Mouse (Mus musculus): ENCODE results near the gene Insl6. TPM values are rescaled to one million over a fixed set of nuclear protein-coding genes. Genes with fewer than 3 reads are reported as not detected.

Gene Insl6
- polyA plus RNA-seq, 1 experiment from 2014 or later = 1.4 TPM

DNA sequence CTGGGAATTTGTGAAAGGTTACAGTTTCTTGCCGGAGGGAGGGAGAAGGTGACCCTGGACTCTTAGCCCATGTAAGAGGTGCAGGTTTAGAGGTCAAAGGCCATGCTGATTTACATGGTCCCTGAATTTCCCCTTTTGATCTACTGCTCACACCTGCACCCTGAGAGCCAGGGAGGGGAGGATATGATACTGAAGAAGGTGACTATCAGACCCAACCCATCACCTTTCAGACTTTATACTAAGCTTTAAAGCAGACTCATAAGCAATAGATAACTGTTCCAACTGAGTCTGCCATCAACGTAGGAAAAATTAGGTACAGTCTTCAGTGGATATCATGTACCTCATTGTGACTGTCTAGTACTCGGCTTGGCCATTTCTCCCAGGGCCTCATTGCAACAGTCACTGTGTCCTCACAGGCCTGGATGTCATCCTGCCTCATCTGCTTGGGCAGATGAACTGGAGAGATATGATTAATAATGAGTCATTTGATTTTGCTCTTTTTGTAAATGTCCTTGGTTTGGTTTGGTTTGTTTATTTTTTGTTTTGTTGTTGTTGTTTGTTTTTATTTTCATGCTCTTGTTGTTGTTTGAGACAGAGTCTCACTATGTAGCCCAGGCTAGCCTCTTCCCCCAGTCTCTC lies 43.6 kb upstream of the Insl6 start:
- 85% methylated on average over 3 of the region's 3 CpGs for WGBS
- peaks cover 4% of the 10 kb centered on the region for H3K4me1 ChIP-seq (ENCODE audit: control insufficient read depth, insufficient read depth, low read depth, low read length)
- no peak overlapping the region for H3K4me3 ChIP-seq (ENCODE audit: low read length)
- no peaks in the 10 kb centered on the region for H3K27me3 ChIP-seq (replicated peaks; ENCODE audit: control insufficient read depth, insufficient read depth, low read length)
- no peak overlapping the region for H3K9ac ChIP-seq (ENCODE audit: low read depth, low read length)
- no peak for ATAC-seq
- H3K9me3 ChIP-seq (ENCODE audit: control insufficient read depth, low read length) = no peaks in the 10 kb centered on the region
- no peaks in the 10 kb centered on the region for H3K36me3 ChIP-seq (ENCODE audit: control insufficient read depth, insufficient read depth, low read length)
- no peak overlapping the region for H3K27ac ChIP-seq (ENCODE audit: low read depth, low read length)
- H3K4me2 ChIP-seq (ENCODE audit: low read length) = no peak overlapping the region

DNA sequence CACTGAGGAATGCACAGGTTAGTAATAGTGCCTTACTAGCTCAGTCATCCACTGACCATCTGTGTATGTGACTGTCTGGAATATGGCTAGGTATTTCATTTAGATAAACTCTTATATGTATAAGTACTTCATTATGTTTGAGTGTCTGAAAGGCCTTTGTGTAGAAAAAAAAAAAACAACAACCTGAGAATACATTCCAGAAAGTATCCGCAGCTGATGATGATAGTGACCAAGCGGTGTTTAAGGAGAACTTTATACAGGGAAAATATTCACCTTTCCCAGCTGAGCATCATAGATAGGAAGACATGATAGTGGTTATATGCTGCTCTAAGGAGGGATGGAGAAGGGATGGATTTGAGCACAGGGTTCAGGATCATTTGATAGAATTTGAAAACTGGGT lies 42.9 kb upstream of the Insl6 start:
- H3K4me2 ChIP-seq (ENCODE audit: low read length) = no peak overlapping the region; the same call in 1 of the 2 replicates
- 93% methylated on average over 2 of the region's 2 CpGs for WGBS
- ATAC-seq = no peak

DNA sequence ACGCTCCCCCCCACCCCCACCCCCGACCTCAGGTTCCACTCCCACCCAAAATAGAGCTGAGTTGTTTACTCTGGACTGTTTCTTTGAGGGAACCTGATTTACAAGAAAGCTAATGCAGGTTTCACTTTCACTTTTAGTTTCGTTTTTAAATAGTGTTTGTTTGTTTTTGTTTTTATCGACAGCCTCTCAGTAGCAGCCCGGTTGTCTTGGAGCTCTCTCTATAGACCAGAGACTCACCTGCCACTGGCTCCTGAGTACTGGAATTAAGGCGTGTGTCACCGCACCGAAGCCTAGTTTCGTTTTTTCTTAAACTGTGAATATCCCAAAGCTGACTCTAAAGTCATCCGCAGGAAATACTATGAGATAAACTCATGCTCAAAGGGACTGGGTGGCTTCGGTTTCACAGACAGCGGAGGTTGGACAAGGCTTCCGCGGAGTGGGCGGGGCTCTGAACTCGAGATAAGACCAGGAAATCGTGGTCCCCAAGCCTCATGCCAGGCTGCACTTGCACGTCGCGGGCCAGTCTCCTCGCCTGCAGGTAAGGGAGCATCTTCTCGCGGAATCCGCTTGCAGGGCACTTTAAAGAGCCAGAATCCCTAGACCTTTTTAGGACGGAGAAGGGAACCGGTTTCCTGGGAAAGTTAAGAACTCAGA lies 41.9 kb upstream of the Insl6 start, which contains the start of the genes Plgrkt and Cd274:
Plgrkt (minus strand) TSS at position 422 of the 654 bp plus-strand sequence.
Cd274 (plus strand) TSS at position 487 of the 654 bp plus-strand sequence.
- Histone ChIP-seq H3K27ac (ENCODE audit: low read depth, low read length) (no peak within 1 kb of the TSS), H3K4me3 (ENCODE audit: low read length) (peak within 1 kb of the TSS; percentile 53), H3K4me2 (ENCODE audit: low read length) (peak within 1 kb of the TSS; percentile 97), H3K27me3 (replicated peaks; ENCODE audit: control insufficient read depth, insufficient read depth, low read length) (no peaks in the 10 kb centered on the region), H3K4me1 (ENCODE audit: control insufficient read depth, insufficient read depth, low read depth, low read length) (peaks cover 11% of the 10 kb centered on the region), H3K9me3 (ENCODE audit: control insufficient read depth, low read length) (no peaks in the 10 kb centered on the region), H3K36me3 (ENCODE audit: control insufficient read depth, insufficient read depth, low read length) (no peaks in the 10 kb centered on the region), H3K9ac (ENCODE audit: low read depth, low read length) (peak within 1 kb of the TSS; percentile 64)
- 0 out of 2 replicates have a peak, but pooled peaks have one; percentile 56 for ATAC-seq
- WGBS = 5% methylated on average over 26 of the region's 26 CpGs

More for the DNA sequence above, 42.9 kb upstream of the Insl6 start:
- H3K4me1 ChIP-seq (ENCODE audit: control insufficient read depth, insufficient read depth, low read depth, low read length) = peaks cover 4% of the 10 kb centered on the region
- no peak overlapping the region for H3K9ac ChIP-seq (ENCODE audit: low read depth, low read length)
- no peaks in the 10 kb centered on the region for H3K9me3 ChIP-seq (ENCODE audit: control insufficient read depth, low read length)
- no peak overlapping the region for H3K4me3 ChIP-seq (ENCODE audit: low read length)
- no peaks in the 10 kb centered on the region for H3K27me3 ChIP-seq (replicated peaks; ENCODE audit: control insufficient read depth, insufficient read depth, low read length)
- no peaks in the 10 kb centered on the region for H3K36me3 ChIP-seq (ENCODE audit: control insufficient read depth, insufficient read depth, low read length)
- H3K27ac ChIP-seq (ENCODE audit: low read depth, low read length) = no peak overlapping the region

DNA sequence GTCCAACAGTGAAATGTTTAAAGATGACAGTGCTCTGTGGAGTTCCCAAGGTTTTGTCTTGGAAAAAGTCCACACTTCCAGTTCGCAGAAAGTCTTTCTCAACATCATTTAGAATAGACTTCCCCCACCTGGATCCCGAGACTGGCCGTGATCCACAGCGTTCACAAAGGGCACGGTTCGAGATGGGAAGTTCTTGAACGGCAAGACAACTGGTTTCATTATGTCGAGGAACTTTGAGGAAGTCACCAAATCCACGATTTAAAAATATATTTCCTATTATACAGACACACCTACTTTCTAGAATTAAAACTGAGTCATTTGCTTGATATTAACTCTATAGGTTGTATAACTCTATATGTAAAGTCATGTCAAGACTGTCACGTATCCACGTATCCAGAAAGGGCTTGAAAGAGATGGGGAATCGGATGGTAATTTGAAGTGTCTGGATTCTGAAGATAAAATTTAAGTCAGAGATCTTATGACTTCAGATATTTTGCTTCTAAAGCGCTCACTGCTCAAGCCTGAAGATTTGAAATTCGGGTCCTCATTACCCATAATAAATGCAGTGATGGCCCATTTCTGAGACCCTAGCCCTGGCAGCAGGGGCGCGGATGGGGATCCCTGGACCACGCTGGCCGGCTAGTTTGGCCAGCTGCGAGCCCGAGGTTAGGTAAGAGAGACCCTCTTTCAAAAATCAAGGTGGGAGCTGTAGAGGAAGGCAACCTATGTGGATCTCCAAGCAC lies 41.2 kb upstream of the Insl6 start:
- Histone ChIP-seq H3K27ac (ENCODE audit: low read depth, low read length) (no peak overlapping the region), H3K27me3 (replicated peaks; ENCODE audit: control insufficient read depth, insufficient read depth, low read length) (no peaks in the 10 kb centered on the region), H3K9ac (ENCODE audit: low read depth, low read length) (peak overlapping the region; percentile 64; the same call in 1 of the 2 replicates), H3K4me1 (ENCODE audit: control insufficient read depth, insufficient read depth, low read depth, low read length) (peaks cover 11% of the 10 kb centered on the region), H3K4me2 (ENCODE audit: low read length) (peak overlapping the region; percentile 97), H3K36me3 (ENCODE audit: control insufficient read depth, insufficient read depth, low read length) (no peaks in the 10 kb centered on the region), H3K9me3 (ENCODE audit: control insufficient read depth, low read length) (no peaks in the 10 kb centered on the region), H3K4me3 (ENCODE audit: low read length) (peak overlapping the region; percentile 53)
- ATAC-seq = no peak
- 60% methylated on average over 20 of the region's 20 CpGs for WGBS

DNA sequence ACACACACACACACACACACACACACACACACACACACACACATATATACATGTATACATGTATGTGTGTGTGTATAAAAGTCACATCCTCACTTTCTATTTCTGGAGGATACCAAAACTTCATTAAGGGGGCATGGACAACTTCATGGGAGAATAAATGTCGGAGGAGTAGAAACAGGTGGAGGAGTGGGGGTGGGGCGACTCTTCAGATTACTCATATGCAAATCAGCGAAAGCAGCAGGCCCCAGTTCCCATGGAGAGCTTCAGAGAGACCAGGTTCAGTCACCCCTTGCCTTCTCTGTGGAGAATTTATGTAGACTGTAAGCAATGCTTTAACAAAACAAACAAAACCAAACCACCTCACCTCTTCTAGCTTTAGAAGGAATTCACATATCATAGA lies 39.9 kb upstream of the Insl6 start:
- H3K4me1 ChIP-seq (ENCODE audit: control insufficient read depth, insufficient read depth, low read depth, low read length) = peaks cover 19% of the 10 kb centered on the region
- no peak overlapping the region for H3K4me2 ChIP-seq (ENCODE audit: low read length)
- no peaks in the 10 kb centered on the region for H3K27me3 ChIP-seq (replicated peaks; ENCODE audit: control insufficient read depth, insufficient read depth, low read length)
- no peak for ATAC-seq
- no peaks in the 10 kb centered on the region for H3K36me3 ChIP-seq (ENCODE audit: control insufficient read depth, insufficient read depth, low read length)
- H3K27ac ChIP-seq (ENCODE audit: low read depth, low read length) = no peak overlapping the region
- no peak overlapping the region for H3K4me3 ChIP-seq (ENCODE audit: low read length)
- H3K9me3 ChIP-seq (ENCODE audit: control insufficient read depth, low read length) = no peaks in the 10 kb centered on the region
- no peak overlapping the region for H3K9ac ChIP-seq (ENCODE audit: low read depth, low read length)
- 20% methylated on average over 3 of the region's 3 CpGs for WGBS

DNA sequence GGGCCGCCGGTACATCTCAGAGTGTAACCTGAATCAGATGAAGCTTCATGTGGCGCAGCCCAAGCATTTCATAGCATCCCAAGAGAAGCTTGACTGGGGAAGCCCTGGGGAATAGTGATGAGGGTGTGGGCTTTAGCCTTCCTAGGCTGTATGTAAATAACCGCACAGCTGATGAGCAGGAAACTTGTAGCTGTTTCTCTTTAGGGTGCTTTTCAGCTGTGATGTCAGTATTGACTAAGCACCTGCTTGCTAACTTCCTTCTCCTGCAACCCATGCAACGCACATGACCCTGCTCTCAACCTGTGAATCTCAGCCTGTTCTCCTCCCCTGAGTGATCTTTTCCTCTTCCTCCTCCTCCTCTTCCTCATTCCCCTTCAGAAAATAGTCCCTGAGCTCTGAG lies 38.9 kb upstream of the Insl6 start:
- Histone ChIP-seq H3K27me3 (replicated peaks; ENCODE audit: control insufficient read depth, insufficient read depth, low read length) (no peaks in the 10 kb centered on the region), H3K36me3 (ENCODE audit: control insufficient read depth, insufficient read depth, low read length) (no peaks in the 10 kb centered on the region), H3K4me2 (ENCODE audit: low read length) (no peak overlapping the region), H3K4me1 (ENCODE audit: control insufficient read depth, insufficient read depth, low read depth, low read length) (peaks cover 19% of the 10 kb centered on the region), H3K4me3 (ENCODE audit: low read length) (no peak overlapping the region), H3K27ac (ENCODE audit: low read depth, low read length) (no peak overlapping the region), H3K9me3 (ENCODE audit: control insufficient read depth, low read length) (no peaks in the 10 kb centered on the region), H3K9ac (ENCODE audit: low read depth, low read length) (no peak overlapping the region)
- WGBS = 87% methylated on average over 5 of the region's 5 CpGs
- no peak for ATAC-seq

DNA sequence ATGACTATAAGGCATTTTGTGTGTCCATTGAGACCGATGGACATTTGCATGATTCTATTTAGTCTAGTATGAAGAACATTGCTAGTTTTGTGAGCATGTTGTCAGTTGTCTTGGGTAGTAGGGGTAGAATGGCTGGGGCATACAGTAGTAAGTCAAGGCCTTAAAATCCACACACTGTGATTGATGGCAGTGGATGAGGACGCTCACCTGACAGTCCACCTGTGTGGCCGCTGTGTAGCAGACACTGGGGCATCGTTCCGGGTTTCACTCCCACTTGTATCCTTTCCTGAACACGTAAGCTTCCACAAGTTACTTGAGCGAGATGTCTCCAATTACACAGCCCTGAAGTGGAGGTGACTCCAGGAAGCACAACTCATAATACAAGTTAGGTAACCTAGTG lies 38.4 kb upstream of the Insl6 start:
- no peak overlapping the region for H3K9ac ChIP-seq (ENCODE audit: low read depth, low read length)
- H3K27ac ChIP-seq (ENCODE audit: low read depth, low read length) = no peak overlapping the region
- H3K27me3 ChIP-seq (replicated peaks; ENCODE audit: control insufficient read depth, insufficient read depth, low read length) = no peaks in the 10 kb centered on the region
- 88% methylated on average over 7 of the region's 7 CpGs for WGBS
- H3K4me2 ChIP-seq (ENCODE audit: low read length) = no peak overlapping the region
- H3K4me1 ChIP-seq (ENCODE audit: control insufficient read depth, insufficient read depth, low read depth, low read length) = peaks cover 19% of the 10 kb centered on the region
- no peaks in the 10 kb centered on the region for H3K36me3 ChIP-seq (ENCODE audit: control insufficient read depth, insufficient read depth, low read length)
- no peak overlapping the region for H3K4me3 ChIP-seq (ENCODE audit: low read length)
- ATAC-seq = no peak
- H3K9me3 ChIP-seq (ENCODE audit: control insufficient read depth, low read length) = no peaks in the 10 kb centered on the region

DNA sequence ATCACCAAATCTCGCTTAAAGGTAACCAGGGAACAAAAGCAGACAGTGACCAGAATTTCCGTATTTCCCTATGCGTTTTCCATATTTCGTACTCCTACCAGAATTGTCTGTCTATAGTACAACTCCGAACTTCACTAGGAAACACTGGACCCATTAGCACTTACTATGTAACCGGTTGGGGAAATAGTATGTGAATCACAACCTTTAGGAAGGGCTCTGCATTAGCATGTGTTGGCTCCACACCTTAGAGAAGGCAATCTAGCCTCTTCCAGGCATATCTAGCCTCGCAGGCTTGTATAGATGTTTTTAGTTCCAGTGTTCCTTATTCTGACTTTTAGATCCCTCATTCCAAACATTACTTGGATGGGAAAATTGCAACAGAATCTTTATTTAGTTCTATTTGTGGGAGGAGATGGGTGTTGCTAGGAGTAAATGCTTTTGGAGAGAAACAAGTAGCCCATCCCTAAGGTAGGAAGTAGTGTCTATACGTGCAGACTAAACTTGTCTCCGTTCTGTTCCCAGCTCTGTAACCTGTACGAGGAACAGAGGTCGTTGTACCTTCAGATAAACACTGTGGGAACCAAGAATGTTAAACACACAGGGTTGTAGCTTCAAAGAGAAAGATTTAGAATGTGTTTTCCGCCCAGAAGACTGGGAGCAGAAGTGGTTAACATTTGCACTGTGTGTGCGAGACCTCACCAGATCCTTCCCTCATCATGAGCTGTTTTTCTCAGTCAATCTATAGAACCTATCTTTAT lies 37.2 kb upstream of the Insl6 start:
- peak; percentile 45 for ATAC-seq
- peaks cover 16% of the 10 kb centered on the region for H3K4me1 ChIP-seq (ENCODE audit: control insufficient read depth, insufficient read depth, low read depth, low read length)
- no peaks in the 10 kb centered on the region for H3K36me3 ChIP-seq (ENCODE audit: control insufficient read depth, insufficient read depth, low read length)
- H3K27me3 ChIP-seq (replicated peaks; ENCODE audit: control insufficient read depth, insufficient read depth, low read length) = no peaks in the 10 kb centered on the region
- peak overlapping the region; percentile 69 for H3K27ac ChIP-seq (ENCODE audit: low read depth, low read length)
- H3K9ac ChIP-seq (ENCODE audit: low read depth, low read length) = peak overlapping the region; percentile 91
- 45% methylated on average over 13 of the region's 13 CpGs for WGBS
- H3K4me3 ChIP-seq (ENCODE audit: low read length) = peak overlapping the region; percentile 81
- peak overlapping the region; percentile 71 for H3K4me2 ChIP-seq (ENCODE audit: low read length)
- no peaks in the 10 kb centered on the region for H3K9me3 ChIP-seq (ENCODE audit: control insufficient read depth, low read length)

Data from hindbrain, embryonic 16.5 days (tissue).